Mouse (Mus musculus) stomach, postnatal 0 days (tissue): ENCODE measurements around the gene Stoml1.

Source experiments
- CTCF ChIP-seq: IDR thresholded peaks from 2 replicates; pipeline ENCODE4 v1.5.1; 2016; ENCODE audit warnings: antibody characterized with exemption, low read depth, mild to moderate bottlenecking, moderate library complexity
- EP300 ChIP-seq: optimal IDR thresholded peaks from 2 replicates; pipeline ENCODE3; 2016; ENCODE audit warnings: antibody characterized with exemption

- TF ChIP-seq CTCF (no peak), EP300 (no peak)
These were observed 46.4 kb downstream of the Stoml1 start for GRCm38 (mm10) chr9:58299356-58299799.
